Mouse (Mus musculus): ENCODE data around the gene Ankrd13d.

- TF ChIP-seq CTCF (IDR thresholded peaks at IDR 0.05; ENCODE audit: extremely low read depth, insufficient read depth, insufficient read length, insufficient replicate concordance): no peak
- no peak for TF ChIP-seq POLR2A (IDR thresholded peaks at IDR 0.05; ENCODE audit: low read depth, low read length)
Measured at GRCm38 (mm10) chr19:4220416-4220815, 62.5 kb downstream of the Ankrd13d start.
